Mouse (Mus musculus) C2C12 (cell line): ENCODE measurements around the gene Cby3. TPM values are rescaled to one million over a fixed set of nuclear protein-coding genes. Genes with fewer than 3 reads are reported as not detected.

Source experiments
- H3K27me3 ChIP-seq: one replicate; pipeline ENCODE4 v1.6.1; 2011; ENCODE audit not compliant: control insufficient read depth, insufficient read depth, insufficient read length
- H3K36me3 ChIP-seq: one replicate; pipeline ENCODE4 v1.6.1; 2011; ENCODE audit not compliant: control insufficient read depth, insufficient read depth
- H3K4me3 ChIP-seq: one replicate; pipeline ENCODE4 v1.5.1; 2011; ENCODE audit warnings: mild to moderate bottlenecking, control low read depth; ENCODE audit not compliant: poor library complexity, insufficient read depth, severe bottlenecking
- H3K79me2 ChIP-seq: one replicate; pipeline ENCODE4 v1.6.1; 2011; ENCODE audit not compliant: control insufficient read depth, insufficient read depth
- H3K79me3 ChIP-seq: one replicate; pipeline ENCODE4 v1.6.1; 2011; ENCODE audit warnings: low read depth, control low read depth
- H3ac ChIP-seq: one replicate; pipeline ENCODE3; 2011; ENCODE audit warnings: low read depth; ENCODE audit not compliant: control insufficient read depth, insufficient read length
- CEBPB ChIP-seq: IDR thresholded peaks from one replicate; pipeline ENCODE4 v1.6.1; 2011; ENCODE audit warnings: low read depth, mild to moderate bottlenecking, control low read depth, moderate library complexity
- CTCF ChIP-seq: IDR thresholded peaks from one replicate; pipeline ENCODE4 v1.5.1; 2011; ENCODE audit not compliant: control insufficient read depth, insufficient read depth, insufficient read length
- FOSL1 ChIP-seq: IDR thresholded peaks from one replicate; pipeline ENCODE4 v1.8.0; 2011; ENCODE audit warnings: mild to moderate bottlenecking, low read length; ENCODE audit not compliant: poor library complexity, insufficient read depth, severe bottlenecking
- MAX ChIP-seq: IDR thresholded peaks from one replicate; pipeline ENCODE4 v1.6.1; 2011; ENCODE audit warnings: mild to moderate bottlenecking, control low read depth
- MYOD1 ChIP-seq: IDR thresholded peaks from one replicate; pipeline ENCODE4 v1.6.1; 2011; ENCODE audit warnings: low read depth; ENCODE audit not compliant: control insufficient read depth, insufficient read length
- MYOG ChIP-seq: IDR thresholded peaks from one replicate; pipeline ENCODE4 v1.6.1; 2011; ENCODE audit not compliant: control insufficient read depth, insufficient read length; ENCODE audit errors: extremely low read depth
- USF1 ChIP-seq: IDR thresholded peaks from one replicate; pipeline ENCODE4 v1.6.1; 2011; ENCODE audit warnings: low read depth, mild to moderate bottlenecking, control low read depth, moderate library complexity
- polyA plus RNA-seq: library from polyadenylated mRNA; unstranded; fragments of >200 nt; fragmentation: generic; extraction: Trizol; gene quantifications from one replicate; pipeline ENCODE4 v1.2.1, GENCODE M21; 2012; ENCODE audit warnings: missing spikeins

Cby3 gene
- polyA plus RNA-seq, 1 experiment, result not detected

- H3ac ChIP-seq, result peak overlapping the region; percentile 86
Observed at GRCm38 (mm10) chr11:50377892-50378684, 23.8 kb downstream of the Cby3 start.

GRCm38 (mm10) chr11:50379023-50379752 lies 24.9 kb downstream of the Cby3 start:
- Histone ChIP-seq H3ac (peak overlapping the region; percentile 51), H3K79me3 (peaks cover 60% of the 10 kb centered on the region), H3K79me2 (peaks cover 63% of the 10 kb centered on the region), H3K4me3 (peak overlapping the region; percentile 92), H3K27me3 (no peaks in the 10 kb centered on the region), H3K36me3 (peaks cover 59% of the 10 kb centered on the region)
- TF ChIP-seq FOSL1, result no peak
- no peak for TF ChIP-seq USF1
- no peak for TF ChIP-seq MAX
- TF ChIP-seq MYOG, result no peak
- TF ChIP-seq MYOD1, result no peak
- no peak for TF ChIP-seq CEBPB
- no peak for TF ChIP-seq CTCF

More at GRCm38 (mm10) chr11:50377892-50378684, 23.8 kb downstream of the Cby3 start:
- Histone ChIP-seq H3K4me3 (peak overlapping the region; percentile 92), H3K79me3 (peaks cover 54% of the 10 kb centered on the region), H3K27me3 (no peaks in the 10 kb centered on the region), H3K36me3 (peaks cover 48% of the 10 kb centered on the region), H3K79me2 (peaks cover 56% of the 10 kb centered on the region)
- TF ChIP-seq MAX (peak; percentile 64), MYOG (no peak), CTCF (peak; percentile 91), CEBPB (peak; percentile 100)

GRCm38 (mm10) chr11:50381311-50381710 lies 27.0 kb downstream of the Cby3 start:
- Histone ChIP-seq H3ac (no peak overlapping the region), H3K27me3 (no peaks in the 10 kb centered on the region), H3K79me2 (peaks cover 77% of the 10 kb centered on the region), H3K79me3 (peaks cover 60% of the 10 kb centered on the region), H3K36me3 (peaks cover 80% of the 10 kb centered on the region), H3K4me3 (peak overlapping the region; percentile 92)
- TF ChIP-seq CEBPB (no peak), CTCF (no peak), MYOG (no peak), FOSL1 (no peak), MYOD1 (no peak), MAX (no peak), USF1 (no peak)

- Histone ChIP-seq H3ac (no peak overlapping the region), H3K79me3 (peaks cover 15% of the 10 kb centered on the region), H3K36me3 (peaks cover 76% of the 10 kb centered on the region), H3K4me3 (no peak overlapping the region), H3K79me2 (peaks cover 30% of the 10 kb centered on the region), H3K27me3 (no peaks in the 10 kb centered on the region)
- no peak for TF ChIP-seq CEBPB
- TF ChIP-seq CTCF, result no peak
- TF ChIP-seq FOSL1, result no peak
- no peak for TF ChIP-seq MYOG
Observed at GRCm38 (mm10) chr11:50387167-50387679, 33.0 kb downstream of the Cby3 start.

GRCm38 (mm10) chr11:50387697-50388096 lies 33.4 kb downstream of the Cby3 start:
- Histone ChIP-seq H3K79me3 (peaks cover 10% of the 10 kb centered on the region), H3K4me3 (no peak overlapping the region), H3K36me3 (peaks cover 71% of the 10 kb centered on the region), H3K27me3 (no peaks in the 10 kb centered on the region), H3K79me2 (peaks cover 25% of the 10 kb centered on the region), H3ac (no peak overlapping the region)
- TF ChIP-seq CEBPB, result no peak
- no peak for TF ChIP-seq CTCF
- no peak for TF ChIP-seq FOSL1
- TF ChIP-seq MYOD1, result no peak
- no peak for TF ChIP-seq MAX
- no peak for TF ChIP-seq USF1
- TF ChIP-seq MYOG, result no peak
